In genomic region chr2:20777931-20778330, GRCm38 (mm10) we compare ENCODE assay signal across 9 mouse cellular contexts.
A peak's percentile ranks its signal among the peaks of the same experiment; 100 is the strongest.
DNase-seq lines count a peak whose midpoint lies in the region; ATAC-seq and TF ChIP-seq lines count a peak whose summit lies in the region.
"Had no signal": no experiment of that assay in that cellular context is flagged by ENCODE, and none has a peak within 500 bp of the region (broad histone marks: within the 10 kb centered on the region; RNA-seq: fewer than 3 reads in every experiment).

No protein-coding gene starts in this region.

- WGBS in intestine, postnatal 0 days: 62% methylated on average over 6 of the region's 6 CpGs
- WGBS in intestine, embryonic 16.5 days: 71% methylated on average over 6 of the region's 6 CpGs

- no peak for TF ChIP-seq EP300 in ES-Bruce4 (IDR thresholded peaks at IDR 0.05; ENCODE audit: insufficient read depth, low read depth, low read length)

- H3K4me3 ChIP-seq in intestine, postnatal 0 days (ENCODE audit: low read depth, low read length): no peak overlapping the region
- H3K4me3 ChIP-seq in intestine, embryonic 16.5 days (ENCODE audit: low read length): no peak overlapping the region
- no peak overlapping the region for H3K4me3 ChIP-seq in ES-Bruce4 (ENCODE audit: low read depth, low read length)
- H3K4me3 ChIP-seq: myocyte had no signal

- no peak for ATAC-seq in intestine, postnatal 0 days
- ATAC-seq in intestine, embryonic 16.5 days: no peak

- H3K9me3 ChIP-seq in intestine, postnatal 0 days (ENCODE audit: control insufficient read depth): no peaks in the 10 kb centered on the region
- no peaks in the 10 kb centered on the region for H3K9me3 ChIP-seq in intestine, embryonic 16.5 days (ENCODE audit: control insufficient read depth, low read length)
- H3K9me3 ChIP-seq in ES-Bruce4 (replicated peaks; ENCODE audit: control insufficient read depth, insufficient read depth, low read length, poor library complexity, severe bottlenecking): no peaks in the 10 kb centered on the region

- H3K4me2 ChIP-seq in intestine, postnatal 0 days (replicated peaks; ENCODE audit: low read depth): no peak overlapping the region
- no peak overlapping the region for H3K4me2 ChIP-seq in intestine, embryonic 16.5 days (ENCODE audit: low read depth, low read length)

- H3K27me3 ChIP-seq in intestine, postnatal 0 days (replicated peaks; ENCODE audit: control insufficient read depth, insufficient read depth, low read length): no peaks in the 10 kb centered on the region
- H3K27me3 ChIP-seq in intestine, embryonic 16.5 days (replicated peaks; ENCODE audit: control insufficient read depth, insufficient read depth, low read length): no peaks in the 10 kb centered on the region
- H3K27me3 ChIP-seq in ES-Bruce4 (ENCODE audit: control insufficient read depth, insufficient read depth, low read length, poor library complexity, severe bottlenecking): no peaks in the 10 kb centered on the region

- no peak overlapping the region for H3K27ac ChIP-seq in intestine, postnatal 0 days (ENCODE audit: low read depth, low read length)
- H3K27ac ChIP-seq in intestine, embryonic 16.5 days (ENCODE audit: low read length): no peak overlapping the region
- no peak overlapping the region for H3K27ac ChIP-seq in ES-Bruce4 (ENCODE audit: insufficient read depth, low read length)

- no peak overlapping the region for H3K9ac ChIP-seq in intestine, postnatal 0 days (ENCODE audit: low read depth, low read length)
- no peak overlapping the region for H3K9ac ChIP-seq in intestine, embryonic 16.5 days (ENCODE audit: low read depth, low read length)
- H3K9ac ChIP-seq in ES-Bruce4 (ENCODE audit: low read depth, poor library complexity, severe bottlenecking): no peak overlapping the region

- peak; percentile 71 for DNase-seq in adrenal gland, postnatal 14 days
- DNase-seq in kidney, postnatal 14 days: peak; percentile 55
- peak; percentile 18 for DNase-seq in right cerebral cortex, postnatal 25 days
- DNase-seq in spleen, postnatal 4 days (ENCODE audit: low spot score in 2 of 2): no peak
- DNase-seq in gastrocnemius, adult 8-10 months (ENCODE audit: low spot score in 2 of 2): no peak

- no peaks in the 10 kb centered on the region; the same call in 1 of the 2 replicates for H3K4me1 ChIP-seq in intestine, postnatal 0 days (replicated peaks; ENCODE audit: control insufficient read depth, insufficient read depth, low read length)
- H3K4me1 ChIP-seq in intestine, embryonic 16.5 days (ENCODE audit: control insufficient read depth, insufficient read depth, low read length): peaks cover 3% of the 10 kb centered on the region; the same call in 1 of the 2 replicates
- peaks cover 2% of the 10 kb centered on the region for H3K4me1 ChIP-seq in ES-Bruce4 (ENCODE audit: control insufficient read depth, insufficient read depth, low read length)

- TF ChIP-seq POLR2A in ES-Bruce4 (IDR thresholded peaks at IDR 0.05; ENCODE audit: insufficient read depth, low read length): no peak

- H3K36me3 ChIP-seq in intestine, postnatal 0 days (ENCODE audit: control insufficient read depth, insufficient read depth): peaks cover 41% of the 10 kb centered on the region
- H3K36me3 ChIP-seq in intestine, embryonic 16.5 days (ENCODE audit: control insufficient read depth, insufficient read depth, low read length): peaks cover 9% of the 10 kb centered on the region
- peaks cover 44% of the 10 kb centered on the region for H3K36me3 ChIP-seq in ES-Bruce4 (ENCODE audit: control insufficient read depth, insufficient read depth, low read length, poor library complexity, severe bottlenecking)

- TF ChIP-seq CTCF in intestine, postnatal 0 days (IDR thresholded peaks at IDR 0.05; ENCODE audit: low read depth): peak; percentile 74
- TF ChIP-seq CTCF in ES-Bruce4 (IDR thresholded peaks at IDR 0.05; ENCODE audit: low read depth, low read length): peak; percentile 67

Comparison
In these comparisons a context has a peak if more than half of its experiments do, and no peak if none do; other contexts are left out.
1. DNase-seq: peak in adrenal gland, postnatal 14 days (single experiment), kidney, postnatal 14 days (single experiment) and right cerebral cortex, postnatal 25 days (single experiment); none in spleen, postnatal 4 days (0 of 2) and gastrocnemius, adult 8-10 months (0 of 2).